Mouse (Mus musculus): ENCODE measurements around the gene Artn.

The Artn gene

GRCm38 (mm10) chr4:117918261-117918660 lies 11.3 kb downstream of the Artn start:
- DNase-seq (ENCODE audit: low read depth) = no peak

GRCm38 (mm10) chr4:117917847-117918246 lies 11.7 kb downstream of the Artn start:
- no peak for DNase-seq (ENCODE audit: low read depth)

GRCm38 (mm10) chr4:117917402-117917801 lies 12.2 kb downstream of the Artn start:
- no peak for DNase-seq (ENCODE audit: low read depth)

DNA sequence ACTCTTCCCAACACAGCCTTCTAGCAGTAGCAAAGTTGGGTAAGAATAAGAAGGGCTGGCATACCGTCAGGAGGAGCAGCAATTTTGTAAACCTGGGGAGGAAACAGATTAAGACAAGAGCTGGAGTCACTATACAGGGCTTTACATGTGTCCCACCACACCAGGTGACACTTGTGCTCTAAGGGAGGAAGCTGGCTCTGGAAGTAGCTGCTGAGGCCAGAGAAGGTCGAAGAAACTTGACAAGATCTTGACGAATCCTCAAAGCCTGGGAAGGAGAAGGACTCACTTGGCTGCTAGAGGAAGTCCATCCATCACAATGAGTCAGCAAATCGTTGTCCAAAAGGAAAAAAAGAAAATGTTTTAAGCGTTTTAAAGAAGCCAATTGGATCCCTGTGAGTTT lies 13.2 kb downstream of the Artn start:
- DNase-seq (ENCODE audit: low read depth) = peak; percentile 9

DNA sequence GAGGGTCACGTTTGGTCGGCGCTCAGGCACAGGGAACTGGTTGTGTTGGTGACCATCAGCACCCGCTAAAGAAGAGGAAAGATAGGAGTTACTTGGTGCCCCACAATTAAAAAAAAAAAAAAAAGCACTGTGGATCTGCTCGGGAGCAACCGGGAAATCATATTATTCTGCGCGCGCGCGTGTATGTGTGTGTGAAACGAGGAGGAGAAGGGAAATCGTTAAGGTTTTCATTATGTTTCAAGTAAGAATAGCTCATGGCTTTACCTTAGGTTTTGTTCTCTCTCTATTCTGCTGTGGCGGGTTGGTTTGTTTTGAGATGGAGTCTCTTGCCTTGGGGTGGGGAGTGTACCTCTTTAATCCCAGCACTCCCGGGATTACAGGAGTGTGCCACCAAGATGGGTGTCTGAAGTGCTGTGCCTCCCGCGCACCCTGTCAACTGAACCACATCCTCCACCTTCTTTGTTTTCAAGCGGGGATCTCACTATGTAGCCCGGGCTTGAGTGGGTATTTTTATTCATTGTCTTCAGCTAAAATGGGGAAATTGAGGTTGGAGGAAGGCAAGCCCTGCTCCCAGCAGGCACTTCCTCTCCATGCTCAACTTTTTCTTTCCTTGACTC lies 14.0 kb downstream of the Artn start:
- DNase-seq (ENCODE audit: low read depth) = no peak

GRCm38 (mm10) chr4:117914591-117915442 lies 14.7 kb downstream of the Artn start, which contains the start of gene Ipo13:
Gene Ipo13 (minus strand): TSS chr4:117914999.
- DNase-seq (ENCODE audit: low read depth) = peak; percentile 95

DNA sequence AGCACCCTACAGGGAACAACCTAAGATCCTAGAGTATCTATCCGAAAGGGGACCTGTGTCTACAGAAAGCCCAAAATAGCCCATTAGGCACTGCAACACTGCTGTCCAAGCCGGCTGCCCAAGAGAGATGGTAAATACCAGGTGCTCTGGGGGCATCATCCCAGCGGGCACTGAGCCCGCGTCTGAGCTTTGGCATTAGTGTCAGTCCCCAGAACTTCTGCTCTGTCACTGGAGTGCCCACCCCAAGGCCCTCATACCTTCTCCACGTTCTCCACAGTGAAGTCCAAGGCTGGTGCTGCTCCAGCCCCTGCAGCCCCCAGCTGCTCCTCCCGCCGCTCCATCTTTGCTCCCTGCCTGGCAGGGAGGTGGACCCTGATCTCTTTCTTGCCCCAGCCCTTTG lies 15.5 kb downstream of the Artn start:
- peak; percentile 20 for DNase-seq (ENCODE audit: low read depth)

DNA sequence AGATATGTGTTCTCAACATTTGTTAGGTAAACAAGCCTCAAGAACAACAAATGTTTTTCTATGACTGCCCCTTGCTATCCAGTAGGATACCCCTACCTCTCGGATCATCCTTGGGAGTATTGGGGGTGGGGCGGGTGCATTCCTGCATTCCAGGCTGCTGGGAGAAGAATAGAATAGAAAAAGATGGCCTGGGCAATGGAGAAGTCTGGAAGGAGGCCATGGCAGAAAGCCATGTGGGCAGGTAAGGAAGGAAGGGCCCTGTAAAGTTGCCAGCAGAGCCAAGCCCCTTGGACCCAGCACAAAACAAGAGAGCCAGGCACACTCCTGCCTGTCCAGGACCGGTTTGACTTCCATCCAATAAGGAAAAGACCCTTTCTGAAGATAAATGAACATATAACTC lies 16.1 kb downstream of the Artn start:
- no peak for DNase-seq (ENCODE audit: low read depth)

DNA sequence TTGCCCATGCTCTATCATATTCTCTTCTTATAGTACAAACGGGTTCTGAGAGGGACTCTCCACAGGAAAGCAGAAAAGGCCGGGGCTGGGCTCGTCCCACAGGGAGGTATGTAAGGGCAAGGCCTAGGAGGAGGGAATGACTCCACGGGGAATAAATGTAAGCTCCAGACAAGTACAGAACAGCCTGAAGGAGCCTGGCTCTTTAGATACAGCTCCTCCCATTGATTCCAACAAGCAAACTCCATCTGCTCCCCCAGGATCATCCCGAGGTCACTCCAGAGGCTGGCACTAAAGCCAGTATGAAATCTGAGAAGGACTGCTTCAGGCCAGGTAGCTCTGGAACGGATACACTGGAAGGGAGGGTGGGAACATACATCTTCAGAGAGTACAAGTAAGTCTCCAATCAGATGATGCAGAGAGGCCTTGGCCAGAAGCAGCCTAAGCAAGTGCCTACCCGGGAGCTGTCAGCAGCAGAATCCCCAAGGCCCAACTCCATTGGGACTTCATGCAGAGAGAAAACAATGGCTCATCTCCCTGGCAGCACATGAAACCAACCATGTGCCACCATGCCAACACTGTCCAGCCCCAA lies 16.8 kb downstream of the Artn start:
- no peak for DNase-seq (ENCODE audit: low read depth)

DNA sequence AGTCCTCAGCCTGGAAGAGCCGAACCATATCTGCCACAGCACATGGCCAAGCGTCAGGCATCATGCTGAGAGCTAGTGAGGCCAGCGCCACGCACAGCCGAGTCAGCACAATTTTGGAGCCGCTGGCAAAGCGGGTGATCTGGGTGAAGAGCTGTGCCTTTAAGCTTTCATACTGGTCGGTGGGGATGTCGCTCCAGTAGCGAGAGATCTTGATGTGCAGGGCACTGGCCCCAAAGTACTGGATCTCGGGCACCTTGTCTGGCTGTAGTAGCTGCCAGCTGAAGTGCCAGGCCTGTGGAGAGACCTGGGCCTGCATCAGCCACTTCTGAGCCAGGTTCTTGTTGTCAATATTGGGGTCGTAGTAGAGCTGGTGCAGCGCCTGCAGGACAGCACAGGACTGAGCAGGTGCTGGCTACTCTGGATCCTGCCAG lies 17.4 kb downstream of the Artn start:
- DNase-seq (ENCODE audit: low read depth) = no peak

GRCm38 (mm10) chr4:117908834-117909453 lies 20.6 kb downstream of the Artn start:
- no peak for DNase-seq (ENCODE audit: low read depth)

- DNase-seq (ENCODE audit: low read depth) = no peak
Observed at GRCm38 (mm10) chr4:117906196-117906595, 23.4 kb downstream of the Artn start.

DNA sequence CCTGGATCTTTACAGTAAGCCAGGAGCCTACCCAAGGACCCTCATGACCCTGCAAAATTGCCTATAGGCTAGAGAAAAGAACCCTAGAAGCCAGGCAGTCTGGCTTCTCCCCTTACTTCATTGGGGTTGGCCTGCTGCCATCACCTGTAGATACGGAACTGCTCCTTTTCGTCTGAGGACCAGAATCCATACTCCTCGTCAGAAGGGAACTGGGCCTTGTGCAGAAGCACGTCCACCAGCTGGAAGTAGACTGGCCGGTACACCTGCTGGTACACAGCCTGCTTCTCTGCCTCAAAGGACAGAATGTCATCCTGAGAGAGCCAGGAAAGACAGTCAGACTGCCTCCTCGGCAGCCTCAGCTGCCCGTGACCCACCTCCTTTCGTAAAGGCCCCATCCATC lies 24.8 kb downstream of the Artn start:
- no peak for DNase-seq (ENCODE audit: low read depth)

GRCm38 (mm10) chr4:117904094-117904493 lies 25.5 kb downstream of the Artn start:
- DNase-seq (ENCODE audit: low read depth) = no peak

GRCm38 (mm10) chr4:117898111-117898510 lies 31.5 kb downstream of the Artn start:
- DNase-seq (ENCODE audit: low read depth) = no peak

DNA sequence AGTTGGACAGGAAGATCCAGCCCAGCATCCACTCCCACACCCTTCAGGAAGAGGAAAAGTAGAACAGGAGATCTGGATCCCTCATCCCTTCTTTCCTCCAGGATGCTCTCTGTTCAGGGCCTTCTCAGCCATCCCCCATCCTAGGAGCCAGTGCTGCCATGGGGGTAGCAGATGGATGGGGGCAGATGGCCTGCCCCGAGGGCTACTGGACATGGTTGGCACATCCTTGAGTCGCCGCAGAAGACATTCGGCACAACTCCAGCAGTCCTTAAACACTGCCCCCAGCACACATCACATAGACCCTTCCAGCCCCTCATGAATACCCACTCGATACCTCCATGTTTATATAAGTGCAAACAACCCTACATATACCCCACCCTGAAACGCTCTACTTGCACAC lies 33.5 kb downstream of the Artn start:
- DNase-seq (ENCODE audit: low read depth) = no peak

DNA sequence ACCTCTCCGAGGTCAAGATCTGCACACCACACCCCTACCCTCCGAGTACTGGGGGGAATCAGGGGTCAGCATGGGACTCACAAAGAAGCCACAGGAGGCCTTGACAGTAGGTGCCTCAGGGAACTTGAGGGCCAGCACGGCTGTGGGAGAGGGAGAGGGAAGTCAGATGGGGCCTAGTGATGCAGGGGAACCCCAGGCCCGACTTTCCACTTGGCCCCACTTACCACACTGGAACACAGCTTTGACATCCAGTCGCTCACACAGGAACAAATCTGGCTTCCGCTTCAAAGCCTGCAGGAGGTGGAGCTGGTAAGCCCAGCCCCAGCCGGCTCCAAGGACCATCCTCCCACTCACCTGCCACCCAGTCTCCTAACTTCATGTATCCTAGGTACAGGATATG lies 34.2 kb downstream of the Artn start:
- no peak for DNase-seq (ENCODE audit: low read depth)

DNA sequence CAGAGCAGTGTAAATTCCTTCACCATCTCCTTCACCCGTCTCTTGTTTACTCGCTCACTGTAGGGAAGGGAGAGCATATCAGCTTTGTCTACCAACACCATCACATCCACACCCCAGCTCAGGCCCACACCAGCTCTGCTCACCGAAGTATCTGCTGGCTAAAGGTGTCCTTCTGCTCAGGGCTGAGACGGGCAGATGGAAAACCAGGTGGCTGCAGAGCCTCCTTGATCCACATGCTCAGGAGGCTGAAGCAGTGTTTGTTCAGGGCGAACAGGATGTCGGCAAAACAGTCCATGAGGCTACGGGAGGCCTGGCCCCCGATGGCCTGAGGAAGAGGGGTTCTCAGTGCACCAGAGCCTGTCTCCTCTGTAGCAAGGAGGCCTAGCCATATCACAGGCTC lies 35.0 kb downstream of the Artn start:
- no peak for DNase-seq (ENCODE audit: low read depth)

GRCm38 (mm10) chr4:117893376-117893775 lies 36.2 kb downstream of the Artn start:
- DNase-seq (ENCODE audit: low read depth) = peak; percentile 65

DNA sequence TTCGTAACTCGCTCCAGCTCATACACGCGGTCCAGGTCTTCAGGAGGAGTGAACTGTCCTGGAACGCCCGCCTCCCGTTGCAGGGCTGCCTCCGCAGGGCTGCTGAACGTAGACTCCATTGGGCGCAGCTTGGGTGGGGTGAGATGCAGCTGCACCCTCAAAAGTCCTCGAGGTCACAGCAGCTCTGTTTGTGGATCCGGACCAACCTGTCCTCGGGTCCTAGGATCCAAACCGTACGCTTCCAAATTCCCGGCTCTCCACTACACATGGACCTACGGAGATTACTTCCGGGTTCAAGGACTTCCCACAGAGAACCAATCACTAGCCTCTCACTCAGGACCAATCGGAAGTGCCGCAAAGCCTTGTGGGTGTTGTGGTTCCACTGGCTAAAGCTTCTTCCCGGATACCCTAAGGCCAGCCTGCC lies 37.8 kb downstream of the Artn start, which contains the start of gene Dph2:
Dph2 (minus strand) TSS at position 295 of the 424 bp plus-strand sequence.
- peak; percentile 86 for DNase-seq (ENCODE audit: low read depth)

- DNase-seq (ENCODE audit: low read depth) = no peak
Observed at GRCm38 (mm10) chr4:117890750-117891149, 38.8 kb downstream of the Artn start.

DNA sequence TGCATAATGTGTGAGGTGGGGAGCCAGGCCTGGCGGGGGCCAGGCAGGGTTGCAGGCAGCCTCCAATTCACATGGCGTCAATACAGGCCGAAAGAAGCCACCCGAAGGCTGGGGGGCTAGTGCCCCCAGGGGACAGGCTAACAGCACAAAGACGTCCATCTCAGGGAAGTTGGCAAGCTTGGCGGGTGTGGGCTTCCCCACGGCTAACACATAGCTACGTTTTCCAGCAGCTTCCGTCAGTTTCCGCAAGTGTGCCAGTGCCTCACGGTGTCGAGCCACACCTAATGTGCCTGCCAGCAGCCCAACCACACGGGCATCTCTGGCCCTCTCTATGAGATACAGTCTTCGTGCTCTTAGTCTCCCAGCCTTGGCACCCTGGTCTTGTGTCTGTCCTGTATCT lies 39.5 kb downstream of the Artn start:
- no peak for DNase-seq (ENCODE audit: low read depth)

- no peak for DNase-seq (ENCODE audit: low read depth)
Observed at GRCm38 (mm10) chr4:117889471-117889870, 40.1 kb downstream of the Artn start.
